Comparison of ENCODE assay signal across 22 mouse cellular contexts in genomic region chr3:58688551-58688950, GRCm38 (mm10). TPM values are rescaled to one million over a fixed set of nuclear protein-coding genes. Genes with fewer than 3 reads are reported as not detected.
"Had no signal": no experiment of that assay in that cellular context is flagged by ENCODE, and none has a peak within 500 bp of the region (broad histone marks: within the 10 kb centered on the region; RNA-seq: fewer than 3 reads in every experiment).

No protein-coding gene starts in this region.

- H3K9me3 ChIP-seq: limb, embryonic 15.5 days; lung, embryonic 15.5 days had no signal

- H3K27ac ChIP-seq: kidney, postnatal 0 days; layer of hippocampus, adult 2 months; limb, embryonic 15.5 days; lung, embryonic 15.5 days; stomach, postnatal 0 days had no signal

- H3K27me3 ChIP-seq: limb, embryonic 15.5 days; lung, embryonic 15.5 days had no signal

- H3K4me3 ChIP-seq: limb, embryonic 15.5 days; lung, embryonic 15.5 days had no signal

- H3K9ac ChIP-seq: limb, embryonic 15.5 days; lung, embryonic 15.5 days had no signal

- H3K4me2 ChIP-seq: limb, embryonic 15.5 days; lung, embryonic 15.5 days; midbrain, embryonic 11.5 days had no signal

- ATAC-seq: intestine, postnatal 0 days had no signal

- DNase-seq: kidney, adult 2 months; kidney, postnatal 25 days; layer of hippocampus, adult 9-11 months; lung, adult 18-20 months; lung, postnatal 14 days; lung, postnatal 4 days; midbrain, embryonic 14.5 days; thymus, adult 18-20 months; thymus, postnatal 36 days had no signal

- H3K36me3 ChIP-seq: limb, embryonic 15.5 days; lung, embryonic 15.5 days had no signal

RNA-seq across cellular contexts. Expression of gene Erich6, which starts 51.5 kb away (rescaled TPM):
- total RNA-seq: megakaryocyte-erythroid progenitor cell, adult 5-6 weeks had no signal
- polyA plus RNA-seq: intestine, postnatal 0 days; kidney, embryonic 14.5 days; kidney, postnatal 0 days; large intestine, adult 2 months; lung, embryonic 15.5 days; neural tube, embryonic 11.5 days; small intestine, adult 2 months; stomach, embryonic 14.5 days had no signal
